Mouse (Mus musculus) layer of hippocampus, adult 9-10 months (tissue): ENCODE results near the gene Chrng.

Source experiments
- DNase-seq: peaks from one replicate; pipeline ENCODE4 v3.0.0; 2022; ENCODE audit warnings: low spot score

Chrng gene

DNA sequence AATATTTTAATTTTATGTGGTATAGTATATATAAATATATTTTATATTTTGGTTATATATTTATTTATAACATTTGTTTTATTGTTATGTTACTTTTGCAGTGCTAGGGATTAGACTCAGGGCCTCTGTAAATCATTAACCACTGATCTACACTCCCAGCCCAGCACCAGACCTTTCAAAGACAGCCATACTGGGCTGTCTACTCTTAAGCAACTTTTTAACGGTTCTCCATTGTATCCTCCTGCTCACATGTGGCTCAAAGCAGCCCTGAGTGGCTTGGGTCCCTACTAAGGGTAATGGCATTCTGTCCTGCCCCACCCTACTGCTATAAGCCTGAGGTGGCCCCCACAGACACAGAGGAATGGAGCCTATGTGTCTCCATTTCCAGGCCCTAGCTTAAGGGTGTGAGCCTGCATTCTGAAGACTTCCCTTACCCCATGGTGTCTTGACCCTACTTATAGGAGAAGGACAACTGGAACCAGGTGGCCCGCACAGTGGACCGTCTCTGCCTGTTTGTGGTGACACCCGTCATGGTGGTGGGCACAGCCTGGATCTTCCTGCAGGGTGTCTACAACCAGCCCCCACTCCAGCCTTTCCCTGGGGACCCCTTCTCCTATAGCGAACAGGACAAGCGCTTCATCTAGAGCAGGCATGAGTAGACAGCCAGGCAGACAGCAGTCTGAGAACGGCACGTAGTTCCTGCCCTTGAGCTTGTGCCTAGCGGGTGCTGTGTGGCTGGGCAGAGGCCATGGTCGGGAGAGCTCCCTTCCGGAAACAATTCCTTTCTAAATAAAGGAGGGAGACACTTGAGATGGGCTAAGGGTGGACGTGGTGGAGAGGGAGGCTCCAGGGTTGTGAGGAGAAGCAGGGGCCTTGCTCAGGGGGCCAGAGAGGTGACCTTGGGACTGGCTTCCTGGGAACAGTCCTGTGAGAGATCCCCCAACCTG, 6.1 kb upstream of the Chrng start:
- DNase-seq, result no peak

GRCm38 (mm10) chr1:87200811-87201210, 3.6 kb upstream of the Chrng start:
- DNase-seq, result no peak

DNA sequence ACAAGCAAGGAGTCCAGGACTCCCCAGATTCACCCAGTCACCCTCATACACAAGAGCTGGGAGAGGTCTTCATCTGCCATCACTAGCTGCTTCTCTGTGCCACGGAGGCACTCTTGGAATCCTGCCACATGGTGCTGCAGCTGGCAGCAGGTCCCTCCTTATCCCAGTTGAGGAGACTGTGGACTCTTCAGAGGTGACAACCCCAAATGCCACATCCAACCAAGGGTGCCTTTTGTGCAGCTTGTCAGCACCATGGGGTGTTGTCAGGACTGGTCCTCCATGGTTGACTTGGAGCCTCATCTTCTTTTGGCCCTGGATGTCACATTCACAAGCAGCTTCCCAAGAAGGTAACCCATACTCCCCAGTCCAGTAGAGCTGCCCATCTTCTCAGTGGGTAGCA, 2.6 kb upstream of the Chrng start:
- DNase-seq, result no peak

GRCm38 (mm10) chr1:87203779-87204178, 678 bp upstream of the Chrng start:
- DNase-seq, result no peak

- no peak for DNase-seq
Measured at GRCm38 (mm10) chr1:87205038-87205437, 581 bp downstream of the Chrng start.

DNA sequence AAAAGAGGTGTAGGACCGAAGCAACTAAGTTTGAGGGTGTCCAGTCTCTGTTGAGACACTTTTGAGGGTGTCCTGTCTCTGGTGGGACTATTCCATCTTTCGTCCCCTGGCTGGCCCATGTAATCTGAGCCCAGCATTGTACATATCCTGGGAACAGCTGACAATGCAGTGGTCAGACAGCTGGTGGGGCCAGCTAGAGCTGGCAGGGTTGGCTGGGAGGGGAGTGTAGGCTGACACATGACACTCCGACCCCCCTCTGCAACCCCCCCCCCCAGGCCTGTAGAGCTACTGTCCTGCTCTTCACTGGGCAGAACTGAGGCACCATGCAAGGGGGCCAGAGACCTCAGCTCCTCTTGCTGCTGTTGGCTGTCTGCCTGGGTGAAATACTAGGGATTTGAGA, 1.0 kb downstream of the Chrng start:
- DNase-seq, result no peak

GRCm38 (mm10) chr1:87206339-87206738, 1.9 kb downstream of the Chrng start:
- no peak for DNase-seq

DNA sequence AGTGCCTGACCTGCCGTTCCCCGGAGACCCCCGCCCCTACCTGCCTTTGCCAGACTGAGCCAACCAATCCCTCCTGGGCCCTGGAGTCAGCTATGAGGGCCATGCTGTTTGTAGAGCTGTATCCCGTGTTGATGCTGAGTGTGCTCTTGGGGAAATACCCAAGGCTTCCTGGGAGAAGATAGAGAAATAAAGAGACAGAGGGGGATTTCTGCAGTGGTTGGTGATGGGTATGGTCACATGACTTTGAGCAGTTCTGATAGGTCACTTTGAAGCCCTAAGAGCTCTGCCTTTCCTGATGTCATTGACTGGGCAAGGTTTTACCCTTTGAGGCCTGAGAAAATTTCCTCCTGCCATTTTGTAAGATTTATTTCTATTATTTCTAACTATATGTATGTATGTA, 7.0 kb downstream of the Chrng start:
- DNase-seq, result no peak

DNA sequence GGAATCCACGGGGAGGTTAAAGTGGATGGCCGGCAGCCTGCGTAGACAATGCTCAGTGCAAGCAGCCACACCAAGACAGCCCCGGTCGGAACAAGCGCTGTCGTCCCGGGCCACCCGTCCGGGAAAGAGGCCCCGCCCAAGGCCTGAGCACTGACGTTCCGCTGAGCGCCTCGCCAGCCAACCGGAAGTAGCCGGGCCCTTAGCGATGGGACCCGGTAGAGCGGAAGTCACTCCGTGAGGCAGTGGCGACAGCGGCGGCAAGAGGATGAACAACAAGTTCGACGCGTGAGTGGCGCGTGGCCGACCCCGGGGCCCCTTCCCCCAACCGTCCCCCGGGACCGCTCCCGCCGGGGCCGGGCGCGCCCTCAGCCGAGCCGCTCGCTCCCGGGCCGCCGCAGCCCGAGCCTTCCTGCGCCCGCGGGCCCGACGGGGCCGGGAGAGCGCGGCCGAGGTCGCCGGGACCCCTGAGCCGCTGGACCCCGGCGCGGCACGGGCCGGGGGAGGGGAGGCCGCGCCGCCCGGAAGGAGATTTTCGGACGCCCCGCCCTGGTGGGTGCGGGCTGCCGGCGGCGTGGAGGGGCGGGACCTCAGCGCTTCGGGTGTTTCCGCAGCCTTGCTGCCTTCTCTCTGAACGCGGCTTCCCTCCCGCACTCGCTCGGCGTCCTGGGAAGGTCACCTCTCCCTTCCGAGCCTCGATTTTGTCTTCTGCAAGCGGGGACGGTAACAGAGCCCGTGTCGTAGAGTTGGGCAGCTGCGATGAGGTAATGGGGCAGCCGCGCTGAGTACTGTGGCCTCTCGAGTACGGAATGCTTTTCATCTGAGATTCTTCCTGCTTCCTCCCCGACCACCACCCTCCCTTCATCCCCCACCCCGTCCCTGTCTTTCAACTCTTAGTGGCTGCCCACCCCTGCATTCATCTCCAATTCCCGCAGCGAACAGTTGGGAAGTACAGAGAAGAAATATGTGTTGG, 9.6 kb downstream of the Chrng start, which contains the start of gene Eif4e2:
TSS of gene Eif4e2 (plus strand) at position 180 of the 970 bp plus-strand sequence.
- DNase-seq, result peak; percentile 80

GRCm38 (mm10) chr1:87214748-87215147, 10.3 kb downstream of the Chrng start:
- DNase-seq, result no peak

GRCm38 (mm10) chr1:87217938-87218337, 13.5 kb downstream of the Chrng start:
- DNase-seq, result no peak

- no peak for DNase-seq
Measured at GRCm38 (mm10) chr1:87225739-87226138, 21.3 kb downstream of the Chrng start.

GRCm38 (mm10) chr1:87226409-87227159, 22.1 kb downstream of the Chrng start:
- no peak for DNase-seq

- no peak for DNase-seq
Measured at GRCm38 (mm10) chr1:87227160-87227550, 22.7 kb downstream of the Chrng start.

DNA sequence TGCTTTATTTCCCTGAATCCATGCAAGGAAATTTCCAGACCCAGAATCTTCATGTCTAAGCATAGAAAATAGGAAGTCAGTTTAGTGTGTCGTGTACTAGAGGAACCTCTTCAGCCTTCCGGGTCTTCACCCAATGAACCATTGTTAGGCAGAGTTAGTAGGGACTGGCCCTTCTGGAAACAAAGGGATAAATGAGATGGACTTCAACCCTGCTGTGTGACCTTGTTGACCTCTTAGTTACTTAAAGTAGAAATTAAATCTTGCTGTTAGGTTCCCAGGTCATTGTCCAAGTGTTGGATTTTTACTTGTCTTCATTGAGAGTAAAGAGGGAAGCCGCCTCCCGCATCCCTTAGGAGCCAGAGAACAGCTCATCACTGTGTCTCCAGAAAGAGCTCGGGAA, 26.1 kb downstream of the Chrng start:
- no peak for DNase-seq

DNA sequence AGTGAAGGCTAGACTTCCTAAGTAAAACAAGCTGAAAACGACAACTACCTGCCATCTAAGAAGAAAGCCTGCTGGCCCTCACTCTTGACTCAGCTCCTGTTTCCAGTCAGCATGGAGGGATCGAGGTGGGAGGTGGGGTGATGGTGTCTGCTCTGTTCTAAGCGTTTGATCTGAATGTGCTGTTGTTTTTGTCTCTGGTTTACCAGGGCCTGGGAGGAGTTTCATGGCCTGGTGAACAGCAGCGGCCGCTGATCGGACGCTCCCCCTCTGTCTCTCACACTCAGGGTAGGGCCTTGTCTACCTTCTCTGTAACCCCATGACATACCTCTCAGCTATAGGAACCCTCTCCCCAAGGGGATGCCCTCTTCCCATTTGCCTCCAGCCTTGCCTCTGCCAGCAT, 27.7 kb downstream of the Chrng start:
- no peak for DNase-seq

GRCm38 (mm10) chr1:87239056-87239455, 34.6 kb downstream of the Chrng start:
- no peak for DNase-seq

DNA sequence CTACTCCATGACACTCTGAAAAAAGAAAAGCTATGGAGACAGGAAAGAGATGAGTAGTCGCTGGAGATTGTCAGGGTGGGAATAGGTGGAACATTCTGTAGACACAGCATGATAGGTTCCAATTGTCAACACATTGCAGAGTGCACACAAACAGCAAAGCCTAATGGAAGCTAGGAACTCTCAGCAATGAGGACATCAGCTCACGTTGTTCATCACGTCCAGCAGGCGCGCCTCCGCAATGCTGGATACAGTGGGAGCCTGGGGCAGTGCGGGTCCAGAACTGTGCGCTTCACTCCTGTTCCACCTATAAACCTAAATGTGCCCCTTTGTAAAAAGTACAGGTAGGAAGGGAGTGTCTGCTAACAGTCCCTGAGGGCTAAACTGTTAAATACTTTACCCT, 38.6 kb downstream of the Chrng start:
- DNase-seq, result no peak

DNA sequence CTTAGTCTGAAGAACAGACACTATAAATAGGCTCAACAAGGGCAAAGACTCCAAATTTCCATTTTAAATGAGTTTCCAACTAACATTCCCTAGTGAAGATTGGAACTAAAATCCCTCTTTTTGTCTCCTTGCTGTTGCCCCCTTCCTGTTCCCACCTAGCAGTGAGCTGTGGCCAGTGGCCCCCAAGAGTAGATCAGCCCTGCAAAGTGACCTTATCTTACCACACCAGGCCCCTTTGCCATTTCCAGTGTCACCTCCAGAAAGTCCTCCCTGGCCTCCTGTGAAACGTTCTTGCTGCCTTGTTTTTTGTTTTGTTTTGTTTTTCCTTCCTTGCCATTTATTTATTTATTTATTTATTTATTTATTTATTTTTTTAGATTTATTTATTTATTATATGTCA, 41.0 kb downstream of the Chrng start:
- DNase-seq, result no peak

- peak; percentile 64 for DNase-seq
Measured at GRCm38 (mm10) chr1:87245929-87246815, 41.7 kb downstream of the Chrng start.

- DNase-seq, result no peak
Measured at GRCm38 (mm10) chr1:87252040-87252609, 47.7 kb downstream of the Chrng start.
